Comparison of ENCODE assay signal across 15 mouse cellular contexts in the genomic region with DNA sequence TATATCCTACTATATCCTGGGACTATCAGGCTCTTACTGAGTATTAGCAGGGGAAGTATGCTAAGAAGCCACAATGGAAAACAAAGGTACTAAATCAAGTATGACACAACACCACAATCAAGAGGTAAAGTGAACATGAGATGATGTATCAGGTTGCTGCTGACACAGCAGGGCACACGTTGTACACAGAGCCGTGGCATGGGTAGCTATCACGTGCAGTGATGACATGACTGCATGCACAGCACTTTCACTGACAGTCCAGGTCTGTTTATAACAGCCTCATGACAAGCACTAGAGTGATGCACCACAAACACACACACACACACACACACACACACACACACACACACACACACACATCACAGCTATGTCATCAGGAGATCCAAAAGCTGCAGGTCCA.
"Had no signal": no experiment of that assay in that cellular context is flagged by ENCODE, and none has a peak within 500 bp of the region (broad histone marks: within the 10 kb centered on the region; RNA-seq: fewer than 3 reads in every experiment).

No protein-coding gene starts in this region.

- ATAC-seq: intestine, embryonic 15.5 days; liver, postnatal 0 days; lung, postnatal 0 days; midbrain, embryonic 13.5 days had no signal

- H3K4me3 ChIP-seq: intestine, embryonic 15.5 days; kidney, embryonic 15.5 days; limb, embryonic 10.5 days; limb, embryonic 13.5 days; midbrain, embryonic 13.5 days had no signal

- H3K27me3 ChIP-seq: intestine, embryonic 15.5 days; kidney, embryonic 15.5 days; limb, embryonic 13.5 days; midbrain, embryonic 13.5 days had no signal

- H3K9ac ChIP-seq: intestine, embryonic 15.5 days; kidney, embryonic 15.5 days; limb, embryonic 13.5 days; liver, embryonic 14.5 days; liver, postnatal 0 days; lung, embryonic 14.5 days; midbrain, embryonic 13.5 days had no signal

- DNase-seq: kidney, adult 8-10 months; kidney, postnatal 14 days; kidney, postnatal 4 days; liver; liver, postnatal 0 days; lung, embryonic 14.5 days; thymus, adult 18-20 months; thymus, postnatal 36 days had no signal

- H3K9me3 ChIP-seq: intestine, embryonic 15.5 days; kidney, embryonic 15.5 days; limb, embryonic 10.5 days; limb, embryonic 13.5 days; midbrain, embryonic 13.5 days had no signal

- H3K27ac ChIP-seq: intestine, embryonic 15.5 days; kidney, embryonic 15.5 days; limb, embryonic 10.5 days; limb, embryonic 13.5 days; liver, embryonic 14.5 days; midbrain, embryonic 13.5 days had no signal

- H3K4me1 ChIP-seq: intestine, embryonic 15.5 days; limb, embryonic 10.5 days; limb, embryonic 13.5 days had no signal

- H3K4me2 ChIP-seq: intestine, embryonic 15.5 days; kidney, embryonic 15.5 days; limb, embryonic 13.5 days; lung, embryonic 14.5 days; midbrain, embryonic 13.5 days had no signal
